Mouse (Mus musculus): ENCODE results near the gene Dennd4a. TPM values are rescaled to one million over a fixed set of nuclear protein-coding genes. Genes with fewer than 3 reads are reported as not detected.

Gene Dennd4a
- polyA plus RNA-seq, 1 experiment from 2014 or later: 10.1 TPM

DNA sequence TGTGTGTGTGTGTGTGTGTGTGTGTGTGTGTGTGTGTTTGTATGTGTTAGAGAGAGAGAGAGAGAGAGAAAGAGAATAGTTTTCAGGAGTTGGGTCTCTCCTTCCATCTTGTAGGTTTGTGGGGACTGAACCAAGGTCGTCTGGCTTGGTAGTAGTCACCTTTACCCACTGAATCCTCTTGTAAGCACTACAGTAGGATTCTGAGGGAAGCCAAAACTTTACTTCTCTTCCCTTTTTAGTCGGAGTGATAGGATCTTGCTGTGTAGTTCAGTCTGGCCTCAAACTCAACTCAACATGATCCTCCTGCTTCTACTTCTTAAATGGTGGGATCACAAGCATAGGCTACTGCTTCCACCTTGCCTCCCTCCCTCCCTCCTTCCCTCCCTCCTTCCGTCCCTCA lies 17.3 kb upstream of the Dennd4a start:
- Histone ChIP-seq H3K4me1 (replicated peaks; ENCODE audit: control insufficient read depth, insufficient read depth, low read length) (no peaks in the 10 kb centered on the region), H3K27ac (ENCODE audit: low read depth, low read length) (no peak overlapping the region), H3K4me2 (replicated peaks; ENCODE audit: low read depth, low read length) (no peak overlapping the region), H3K4me3 (ENCODE audit: low read depth, low read length) (no peak overlapping the region), H3K36me3 (ENCODE audit: control insufficient read depth, insufficient read depth, low read length) (no peaks in the 10 kb centered on the region), H3K9me3 (ENCODE audit: control insufficient read depth, low read length) (no peaks in the 10 kb centered on the region), H3K27me3 (ENCODE audit: control insufficient read depth, insufficient read depth, low read length) (no peaks in the 10 kb centered on the region), H3K9ac (ENCODE audit: low read depth, low read length) (no peak overlapping the region)
- 80% methylated on average over 3 of the region's 3 CpGs for WGBS
- DNase-seq (ENCODE audit: low spot score): no peak
- ATAC-seq (ENCODE audit: low FRiP score): no peak

DNA sequence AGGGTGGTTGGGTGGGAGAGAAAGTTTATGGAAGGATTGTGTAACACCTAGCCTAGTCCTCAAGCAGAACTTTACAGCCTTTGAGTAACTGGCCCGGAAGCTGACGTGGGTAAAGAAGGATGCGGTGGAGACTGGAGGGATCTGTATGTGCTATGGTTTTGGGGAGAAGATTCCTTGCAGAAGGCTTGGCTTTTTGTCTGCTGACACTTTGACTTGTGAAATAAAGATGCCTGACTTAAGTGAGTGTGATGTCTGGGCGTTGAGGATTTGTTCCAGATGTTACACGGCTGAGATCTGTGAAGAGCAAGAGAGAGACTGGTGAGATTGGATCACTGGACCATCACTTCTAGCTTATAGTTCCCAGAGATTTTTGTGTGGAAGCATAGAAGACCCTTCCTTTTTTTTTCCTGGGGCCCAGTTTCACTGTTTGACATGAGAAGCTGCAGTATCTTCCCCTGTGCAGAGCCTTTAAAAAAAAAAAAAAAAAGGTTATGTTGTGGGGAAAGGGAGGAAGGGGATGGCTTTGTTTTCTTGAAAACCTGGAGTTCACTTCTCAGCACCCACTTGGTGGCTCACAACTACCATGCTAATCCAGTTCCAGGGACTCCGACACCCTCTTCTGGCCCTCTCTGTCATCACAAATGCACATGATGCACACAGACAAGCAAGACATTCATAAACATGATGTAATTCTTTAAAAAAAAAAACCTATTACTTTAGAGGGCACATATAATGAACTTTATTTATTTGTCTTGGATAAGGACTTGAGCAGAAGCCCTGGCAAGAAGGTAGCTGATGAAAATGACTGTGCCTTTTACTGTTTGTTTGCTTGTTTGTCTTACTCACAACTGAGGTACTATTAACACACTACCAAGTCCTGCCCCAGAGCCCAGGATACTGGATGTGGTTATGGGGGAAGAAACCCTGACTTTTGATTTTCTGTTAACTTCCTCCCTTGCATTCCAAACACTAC lies 16.4 kb upstream of the Dennd4a start:
- Histone ChIP-seq H3K9me3 (ENCODE audit: control insufficient read depth, low read length) (no peaks in the 10 kb centered on the region), H3K4me2 (replicated peaks; ENCODE audit: low read depth, low read length) (no peak overlapping the region), H3K9ac (ENCODE audit: low read depth, low read length) (no peak overlapping the region), H3K4me1 (replicated peaks; ENCODE audit: control insufficient read depth, insufficient read depth, low read length) (no peaks in the 10 kb centered on the region), H3K27me3 (ENCODE audit: control insufficient read depth, insufficient read depth, low read length) (no peaks in the 10 kb centered on the region), H3K27ac (ENCODE audit: low read depth, low read length) (no peak overlapping the region), H3K36me3 (ENCODE audit: control insufficient read depth, insufficient read depth, low read length) (no peaks in the 10 kb centered on the region), H3K4me3 (ENCODE audit: low read depth, low read length) (no peak overlapping the region)
- no peak for DNase-seq (ENCODE audit: low spot score)
- no peak for ATAC-seq (ENCODE audit: low FRiP score)
- 82% methylated on average over 6 of the region's 6 CpGs for WGBS

- ATAC-seq (ENCODE audit: low FRiP score): no peak
- WGBS: 69% methylated on average over 3 of the region's 3 CpGs
These were observed 15.1 kb upstream of the Dennd4a start for GRCm38 (mm10) chr9:64795846-64796615.

GRCm38 (mm10) chr9:64797392-64797791 lies 13.7 kb upstream of the Dennd4a start:
- Histone ChIP-seq H3K9me3 (ENCODE audit: control insufficient read depth, low read length) (no peaks in the 10 kb centered on the region), H3K9ac (ENCODE audit: low read depth, low read length) (no peak overlapping the region), H3K4me1 (replicated peaks; ENCODE audit: control insufficient read depth, insufficient read depth, low read length) (no peaks in the 10 kb centered on the region), H3K27ac (ENCODE audit: low read depth, low read length) (no peak overlapping the region), H3K36me3 (ENCODE audit: control insufficient read depth, insufficient read depth, low read length) (no peaks in the 10 kb centered on the region), H3K4me3 (ENCODE audit: low read depth, low read length) (no peak overlapping the region), H3K4me2 (replicated peaks; ENCODE audit: low read depth, low read length) (no peak overlapping the region), H3K27me3 (ENCODE audit: control insufficient read depth, insufficient read depth, low read length) (no peaks in the 10 kb centered on the region)
- WGBS: 90% methylated on average over 4 of the region's 4 CpGs
- DNase-seq (ENCODE audit: low spot score) (no peak), ATAC-seq (ENCODE audit: low FRiP score) (no peak)

More at GRCm38 (mm10) chr9:64795846-64796615, 15.1 kb upstream of the Dennd4a start:
- Histone ChIP-seq H3K9me3 (ENCODE audit: control insufficient read depth, low read length) (no peaks in the 10 kb centered on the region), H3K27ac (ENCODE audit: low read depth, low read length) (no peak overlapping the region), H3K4me2 (replicated peaks; ENCODE audit: low read depth, low read length) (no peak overlapping the region), H3K36me3 (ENCODE audit: control insufficient read depth, insufficient read depth, low read length) (no peaks in the 10 kb centered on the region), H3K4me1 (replicated peaks; ENCODE audit: control insufficient read depth, insufficient read depth, low read length) (no peaks in the 10 kb centered on the region), H3K4me3 (ENCODE audit: low read depth, low read length) (no peak overlapping the region), H3K27me3 (ENCODE audit: control insufficient read depth, insufficient read depth, low read length) (no peaks in the 10 kb centered on the region), H3K9ac (ENCODE audit: low read depth, low read length) (no peak overlapping the region)
- no peak for DNase-seq (ENCODE audit: low spot score)

DNA sequence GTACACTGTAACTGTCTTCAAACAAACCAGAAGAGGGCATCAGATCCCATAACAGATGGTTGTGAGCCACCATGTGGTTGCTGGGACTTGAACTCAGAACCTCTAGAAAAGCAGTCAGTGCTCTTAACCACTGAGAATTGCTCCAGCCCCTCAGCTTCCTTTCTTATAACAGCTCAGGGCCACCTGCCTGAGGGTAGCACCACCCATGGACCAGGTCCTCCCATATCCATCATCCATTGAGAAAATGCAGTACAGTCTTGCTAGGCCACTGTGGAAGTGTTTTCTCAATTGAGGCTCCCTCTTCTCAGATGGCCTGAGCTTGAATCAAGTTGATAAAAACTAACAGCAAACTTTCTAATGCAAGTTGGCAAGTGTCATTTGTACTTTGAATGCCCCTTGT lies 13.0 kb upstream of the Dennd4a start:
- DNase-seq (ENCODE audit: low spot score): no peak
- ATAC-seq (ENCODE audit: low FRiP score): no peak
- H3K9me3 ChIP-seq (ENCODE audit: control insufficient read depth, low read length): no peaks in the 10 kb centered on the region
- H3K4me3 ChIP-seq (ENCODE audit: low read depth, low read length): no peak overlapping the region
- H3K27ac ChIP-seq (ENCODE audit: low read depth, low read length): no peak overlapping the region
- no peaks in the 10 kb centered on the region for H3K4me1 ChIP-seq (replicated peaks; ENCODE audit: control insufficient read depth, insufficient read depth, low read length)
- H3K9ac ChIP-seq (ENCODE audit: low read depth, low read length): no peak overlapping the region
- H3K4me2 ChIP-seq (replicated peaks; ENCODE audit: low read depth, low read length): no peak overlapping the region
- H3K36me3 ChIP-seq (ENCODE audit: control insufficient read depth, insufficient read depth, low read length): no peaks in the 10 kb centered on the region
- no peaks in the 10 kb centered on the region for H3K27me3 ChIP-seq (ENCODE audit: control insufficient read depth, insufficient read depth, low read length)

- no peak for ATAC-seq (ENCODE audit: low FRiP score)
- H3K36me3 ChIP-seq (ENCODE audit: control insufficient read depth, insufficient read depth, low read length): no peaks in the 10 kb centered on the region
- H3K9me3 ChIP-seq (ENCODE audit: control insufficient read depth, low read length): no peaks in the 10 kb centered on the region
- no peaks in the 10 kb centered on the region for H3K27me3 ChIP-seq (ENCODE audit: control insufficient read depth, insufficient read depth, low read length)
- WGBS: 97% methylated on average over 1 of the region's 2 CpGs
- H3K27ac ChIP-seq (ENCODE audit: low read depth, low read length): no peak overlapping the region
- DNase-seq (ENCODE audit: low spot score): no peak
- no peak overlapping the region for H3K4me2 ChIP-seq (replicated peaks; ENCODE audit: low read depth, low read length)
- H3K4me3 ChIP-seq (ENCODE audit: low read depth, low read length): no peak overlapping the region
- no peaks in the 10 kb centered on the region for H3K4me1 ChIP-seq (replicated peaks; ENCODE audit: control insufficient read depth, insufficient read depth, low read length)
- no peak overlapping the region for H3K9ac ChIP-seq (ENCODE audit: low read depth, low read length)
These were observed 12.3 kb upstream of the Dennd4a start for GRCm38 (mm10) chr9:64798859-64799258.

GRCm38 (mm10) chr9:64799504-64799903 lies 11.6 kb upstream of the Dennd4a start:
- Histone ChIP-seq H3K9me3 (ENCODE audit: control insufficient read depth, low read length) (no peaks in the 10 kb centered on the region), H3K4me3 (ENCODE audit: low read depth, low read length) (no peak overlapping the region), H3K4me2 (replicated peaks; ENCODE audit: low read depth, low read length) (no peak overlapping the region), H3K36me3 (ENCODE audit: control insufficient read depth, insufficient read depth, low read length) (no peaks in the 10 kb centered on the region), H3K4me1 (replicated peaks; ENCODE audit: control insufficient read depth, insufficient read depth, low read length) (no peaks in the 10 kb centered on the region), H3K9ac (ENCODE audit: low read depth, low read length) (no peak overlapping the region), H3K27me3 (ENCODE audit: control insufficient read depth, insufficient read depth, low read length) (no peaks in the 10 kb centered on the region), H3K27ac (ENCODE audit: low read depth, low read length) (no peak overlapping the region)
- no peak for DNase-seq (ENCODE audit: low spot score)
- ATAC-seq (ENCODE audit: low FRiP score): no peak
- 86% methylated on average over 5 of the region's 5 CpGs for WGBS

GRCm38 (mm10) chr9:64802561-64802960 lies 8.6 kb upstream of the Dennd4a start:
- H3K27ac ChIP-seq (ENCODE audit: low read depth, low read length): no peak overlapping the region
- H3K9ac ChIP-seq (ENCODE audit: low read depth, low read length): no peak overlapping the region
- no peak overlapping the region for H3K4me3 ChIP-seq (ENCODE audit: low read depth, low read length)
- ATAC-seq (ENCODE audit: low FRiP score) (no peak), DNase-seq (ENCODE audit: low spot score) (no peak)
- no peaks in the 10 kb centered on the region for H3K36me3 ChIP-seq (ENCODE audit: control insufficient read depth, insufficient read depth, low read length)
- no peaks in the 10 kb centered on the region for H3K9me3 ChIP-seq (ENCODE audit: control insufficient read depth, low read length)
- 89% methylated on average over 5 of the region's 5 CpGs for WGBS
- H3K4me1 ChIP-seq (replicated peaks; ENCODE audit: control insufficient read depth, insufficient read depth, low read length): no peaks in the 10 kb centered on the region
- H3K4me2 ChIP-seq (replicated peaks; ENCODE audit: low read depth, low read length): no peak overlapping the region
- no peaks in the 10 kb centered on the region for H3K27me3 ChIP-seq (ENCODE audit: control insufficient read depth, insufficient read depth, low read length)
